Mouse (Mus musculus) kidney, postnatal 14 days (tissue): ENCODE measurements around the gene Tcf7l2.
A peak's percentile ranks its signal among the peaks of the same experiment; 100 is the strongest.

ENCODE experiments used
- DNase-seq: peaks from one replicate; pipeline ENCODE4 v3.0.0; 2022; ENCODE audit warnings: mixed read lengths

The Tcf7l2 gene

DNA sequence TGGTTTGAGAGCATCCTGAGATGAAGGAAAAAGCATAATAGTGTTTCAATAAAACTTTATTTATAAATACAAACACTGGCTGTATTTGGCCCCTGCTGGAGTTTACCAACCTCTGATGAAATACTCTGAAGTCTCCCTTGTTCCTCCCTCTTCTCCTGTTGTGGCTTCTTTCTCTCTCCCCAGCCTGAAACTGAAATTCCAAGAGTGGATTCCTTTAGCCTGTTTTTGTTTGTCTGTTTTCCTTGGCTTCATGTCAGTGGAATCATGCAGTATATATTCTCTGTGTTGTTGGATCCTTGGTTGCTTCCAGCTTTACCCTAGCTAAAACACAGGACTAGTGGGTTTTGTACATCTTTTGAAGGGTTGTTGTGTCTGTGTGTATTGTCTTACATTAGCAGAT is 16.5 kb downstream of the Tcf7l2 start:
- DNase-seq: no peak

GRCm38 (mm10) chr19:55759006-55759405 is 17.4 kb downstream of the Tcf7l2 start:
- peak; percentile 39 for DNase-seq

DNA sequence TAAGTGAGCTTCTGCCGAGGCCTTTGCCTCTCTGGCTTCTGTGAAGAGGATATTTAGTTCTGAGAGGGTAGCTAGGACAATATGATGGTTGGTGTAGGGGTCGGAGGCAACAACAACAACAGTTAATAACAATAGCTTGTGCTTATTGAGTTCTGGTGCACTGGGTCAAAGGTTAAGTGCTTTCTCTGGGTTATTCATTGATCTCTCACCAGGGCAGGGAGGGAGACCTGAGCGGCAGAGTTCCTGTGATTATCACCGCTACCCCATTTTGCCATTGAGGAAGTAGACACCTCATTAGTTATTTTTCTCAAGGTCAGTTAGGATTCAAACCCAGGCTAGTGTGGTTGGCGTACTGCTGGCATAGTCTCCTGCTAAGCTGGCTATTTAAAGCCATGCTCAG is 19.5 kb downstream of the Tcf7l2 start:
- no peak for DNase-seq

- no peak for DNase-seq
Measured at GRCm38 (mm10) chr19:55762187-55762586, 20.6 kb downstream of the Tcf7l2 start.

DNA sequence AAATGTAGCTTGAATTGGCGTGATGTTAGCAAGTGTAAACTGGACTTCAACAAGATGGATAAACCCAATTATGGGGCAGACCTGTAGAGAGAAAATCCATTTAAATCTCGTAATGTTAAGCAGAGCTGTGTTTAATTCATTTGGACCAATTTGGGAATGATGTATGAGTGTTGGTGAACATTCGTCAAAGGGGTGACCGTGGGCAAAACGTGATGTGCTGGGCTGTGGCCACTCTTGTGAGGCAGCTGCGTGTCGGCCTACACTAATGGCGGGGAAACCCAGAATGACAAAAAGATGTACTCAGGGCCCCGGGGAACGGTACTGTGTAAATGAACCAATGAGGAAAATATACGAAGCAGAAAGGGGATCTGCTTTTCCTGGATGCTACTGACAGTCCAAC is 24.2 kb downstream of the Tcf7l2 start:
- no peak for DNase-seq

- no peak for DNase-seq
Measured at GRCm38 (mm10) chr19:55767104-55767503, 25.5 kb downstream of the Tcf7l2 start.

DNA sequence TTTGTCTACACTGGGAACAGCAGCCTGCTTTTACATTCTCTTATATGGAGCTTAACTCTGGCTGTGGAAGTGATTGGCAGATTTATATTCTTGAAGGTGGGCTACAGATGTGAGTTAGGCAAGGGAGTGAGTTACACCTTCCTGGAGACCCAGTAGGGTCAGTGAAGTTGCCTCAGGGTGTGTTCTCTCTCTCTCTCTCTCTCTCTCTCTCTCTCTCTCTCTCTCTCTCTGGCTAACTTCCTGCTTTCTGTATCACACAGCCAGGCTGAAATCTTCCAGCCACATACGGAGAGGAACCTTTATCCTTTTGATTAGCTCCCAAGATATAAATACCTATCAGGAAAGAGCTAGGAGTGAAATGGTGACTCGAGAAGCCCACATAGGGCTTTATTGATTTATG is 26.0 kb downstream of the Tcf7l2 start:
- no peak for DNase-seq

DNA sequence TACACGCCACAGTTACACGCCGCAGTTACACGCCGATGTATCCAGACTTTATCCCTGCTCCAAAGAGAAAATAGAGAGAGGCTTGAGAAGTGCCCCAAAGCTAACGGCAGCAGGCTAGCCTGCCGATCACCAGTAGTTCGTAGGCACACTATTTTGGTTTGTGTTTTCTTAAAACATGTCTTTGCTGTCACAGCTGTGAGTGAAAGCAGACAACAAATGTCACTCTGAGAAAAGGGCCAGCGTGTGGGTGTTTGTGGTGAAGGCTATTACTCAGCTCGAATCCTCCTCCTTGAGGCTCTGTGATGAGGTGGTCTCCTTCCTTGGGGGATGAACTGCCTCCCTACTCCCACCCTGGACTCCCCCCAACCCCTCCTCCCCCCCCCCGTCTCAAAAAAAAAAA is 26.6 kb downstream of the Tcf7l2 start:
- no peak for DNase-seq

DNA sequence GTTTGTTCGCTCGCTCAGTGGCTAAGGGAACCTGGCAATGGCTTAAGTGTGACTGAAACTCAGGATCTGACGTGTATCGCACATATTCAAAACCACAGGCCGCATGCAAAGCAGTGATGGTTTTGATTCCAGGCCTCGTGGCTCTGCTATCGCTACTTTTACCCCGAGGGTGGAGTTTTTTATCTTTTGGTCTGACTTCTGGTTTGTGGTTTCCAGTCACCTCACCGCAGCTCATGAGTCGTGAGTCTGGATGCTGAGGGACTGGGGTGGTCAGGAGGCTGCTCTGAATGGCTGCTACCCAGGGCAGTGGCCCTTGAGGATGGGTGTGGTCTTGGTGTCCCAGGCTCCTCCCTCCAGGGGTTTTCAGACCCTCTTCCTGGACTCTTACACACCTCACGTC is 27.3 kb downstream of the Tcf7l2 start:
- DNase-seq: no peak

- DNase-seq: no peak
Measured at GRCm38 (mm10) chr19:55774334-55774733, 32.7 kb downstream of the Tcf7l2 start.

- DNase-seq: no peak
Measured at GRCm38 (mm10) chr19:55774824-55775223, 33.2 kb downstream of the Tcf7l2 start.

DNA sequence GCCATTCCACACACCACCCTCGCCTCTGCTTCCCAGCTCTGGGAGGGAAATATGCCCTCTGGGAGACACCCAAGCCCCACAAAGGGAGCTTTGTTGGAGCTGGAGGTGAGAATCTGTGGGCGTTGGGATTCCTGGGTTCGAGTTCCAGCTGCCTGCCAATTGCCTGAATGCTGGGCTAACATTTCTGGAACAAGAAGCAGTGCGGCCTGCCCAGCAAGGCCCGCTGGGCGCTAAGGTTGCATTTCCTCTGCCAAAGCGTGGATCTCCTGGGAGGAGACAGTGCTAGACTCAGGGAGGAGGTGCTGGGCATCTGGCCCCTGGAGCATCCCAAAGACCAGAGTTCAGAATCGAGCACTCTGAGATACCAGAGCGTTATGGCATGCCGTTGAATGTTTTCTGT is 38.3 kb downstream of the Tcf7l2 start:
- DNase-seq: no peak

DNA sequence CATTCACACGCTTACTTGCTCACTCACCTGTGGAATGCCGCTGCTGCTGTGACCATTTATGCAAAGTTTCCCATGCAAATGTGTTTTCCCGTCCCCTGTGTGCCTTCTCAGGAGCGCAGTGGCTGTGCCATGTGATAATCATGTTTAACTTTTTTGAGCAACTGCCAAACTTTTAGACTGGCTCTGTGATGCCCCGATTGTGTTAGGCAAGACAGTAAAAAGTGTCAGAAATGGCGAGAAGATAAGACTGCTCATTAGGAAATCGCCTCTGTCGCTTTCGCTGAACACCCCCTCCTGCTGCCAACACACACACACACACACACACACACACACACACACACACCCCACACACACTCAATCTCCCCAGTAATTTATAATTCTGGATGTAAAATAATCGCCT is 39.5 kb downstream of the Tcf7l2 start:
- no peak for DNase-seq

GRCm38 (mm10) chr19:55781681-55782080 is 40.1 kb downstream of the Tcf7l2 start:
- no peak for DNase-seq

- no peak for DNase-seq
Measured at GRCm38 (mm10) chr19:55784796-55785418, 43.3 kb downstream of the Tcf7l2 start.

DNA sequence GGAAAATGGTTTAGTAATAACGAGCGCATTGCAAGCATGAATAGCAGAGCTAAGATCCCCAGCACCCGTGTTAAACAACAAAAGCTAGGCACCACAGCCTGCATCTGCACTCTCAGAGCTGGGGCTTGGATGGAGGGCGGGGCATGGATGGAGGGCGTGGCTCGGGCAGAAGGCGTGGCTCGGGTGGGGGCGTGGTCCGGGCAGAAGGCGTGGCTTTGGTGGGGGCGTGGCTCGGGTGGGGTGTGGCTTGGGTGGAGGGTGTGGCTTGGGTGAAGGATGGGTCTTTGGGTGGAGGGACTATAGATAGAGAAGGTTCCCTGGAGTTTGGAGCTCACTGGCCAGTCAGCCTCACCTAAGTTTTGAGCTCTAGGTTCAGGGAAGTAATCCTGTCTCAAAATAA is 45.8 kb downstream of the Tcf7l2 start:
- DNase-seq: no peak

- DNase-seq: no peak
Measured at GRCm38 (mm10) chr19:55788285-55788904, 46.8 kb downstream of the Tcf7l2 start.

DNA sequence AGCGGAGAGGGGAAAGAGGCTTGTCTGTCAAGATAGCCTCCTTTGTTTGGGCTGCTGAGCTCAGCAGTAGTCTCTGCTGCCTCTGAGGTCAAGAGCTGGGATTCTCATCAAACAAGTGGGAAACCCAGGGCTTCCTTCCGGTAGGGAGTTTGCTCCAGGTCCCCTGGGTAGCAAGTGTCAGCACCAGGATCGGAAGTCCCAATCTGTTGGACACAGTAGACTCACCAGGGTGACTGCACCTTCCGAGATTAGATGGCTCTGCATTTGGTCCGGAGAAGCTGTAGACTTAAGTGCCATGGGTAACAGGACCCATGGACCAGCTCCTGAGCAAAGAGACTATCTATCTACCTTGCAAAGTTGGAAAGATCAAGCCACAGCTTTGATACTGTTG is 47.3 kb downstream of the Tcf7l2 start:
- DNase-seq: no peak

- no peak for DNase-seq
Measured at GRCm38 (mm10) chr19:55789838-55790237, 48.2 kb downstream of the Tcf7l2 start.

GRCm38 (mm10) chr19:55791293-55791692 is 49.7 kb downstream of the Tcf7l2 start:
- DNase-seq: no peak

DNA sequence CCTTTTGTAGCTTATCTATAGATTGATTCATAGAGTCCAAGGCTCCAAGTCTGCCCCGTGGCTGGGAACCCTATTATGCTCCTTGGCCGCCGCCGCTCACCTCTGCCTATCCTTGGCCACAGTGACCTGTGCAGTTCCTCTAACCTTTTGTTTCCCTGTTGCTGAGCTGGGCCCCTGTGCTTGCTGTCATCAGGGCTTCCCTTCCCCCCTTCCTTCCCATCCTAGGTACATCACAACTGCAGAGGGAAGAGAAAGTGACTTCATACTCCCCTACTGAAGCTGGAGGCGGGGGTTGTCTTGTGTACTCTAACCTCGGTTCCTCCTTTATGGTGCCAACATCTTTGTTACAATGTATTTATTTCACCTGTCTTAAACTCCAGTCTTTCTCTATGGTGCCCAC is 50.3 kb downstream of the Tcf7l2 start:
- DNase-seq: no peak

GRCm38 (mm10) chr19:55792571-55792970 is 51.0 kb downstream of the Tcf7l2 start:
- DNase-seq: no peak

GRCm38 (mm10) chr19:55793029-55793428 is 51.4 kb downstream of the Tcf7l2 start:
- no peak for DNase-seq

DNA sequence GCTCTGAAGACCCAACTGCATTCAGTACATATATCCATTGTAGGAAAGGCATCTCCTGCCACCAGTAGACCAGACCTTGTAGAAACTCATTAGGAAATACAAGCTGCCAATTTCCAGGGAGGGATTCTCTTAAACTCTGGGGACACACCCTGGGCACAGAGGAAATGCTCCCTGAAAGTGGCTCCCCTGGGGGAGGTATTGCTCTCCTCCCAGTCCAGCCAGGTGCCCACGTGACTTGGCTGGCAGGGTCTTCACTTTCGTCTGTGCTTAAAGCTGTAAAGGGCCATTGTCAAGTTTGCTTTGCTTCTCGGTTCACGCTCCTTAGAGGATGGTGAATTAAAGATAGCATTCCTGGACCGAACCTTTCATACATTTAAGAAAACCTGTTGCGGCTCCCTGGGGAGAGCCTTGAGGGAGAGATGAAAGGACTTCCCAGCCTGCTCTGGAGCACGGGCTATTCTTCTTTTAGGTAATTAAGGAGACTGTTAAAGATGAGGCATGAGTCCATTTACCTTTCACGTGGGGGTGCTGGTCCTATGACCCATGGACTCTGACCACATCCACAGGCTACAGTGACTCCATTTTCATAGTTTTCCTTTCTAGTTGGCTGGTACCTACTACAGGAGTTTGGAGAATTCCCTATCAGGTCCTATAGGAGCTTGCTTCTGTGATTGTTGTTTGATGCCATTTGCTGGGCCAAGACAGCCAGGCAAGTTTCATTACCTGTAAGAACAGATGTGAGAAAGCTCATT is 52.8 kb downstream of the Tcf7l2 start:
- no peak for DNase-seq
